Mouse (Mus musculus) spleen, adult 2 months (tissue): ENCODE measurements around the gene Rad9a.

Experiments used
- CTCF ChIP-seq: fragments of 200-500 bp; IDR thresholded peaks from 2 replicates; pipeline ENCODE4 v1.5.1; 2011; ENCODE audit warnings: mild to moderate bottlenecking, inconsistent platforms; ENCODE audit not compliant: insufficient read depth, insufficient read length, insufficient replicate concordance; ENCODE audit errors: extremely low read depth
- POLR2A ChIP-seq: fragments of 200-500 bp; IDR thresholded peaks from 2 replicates; pipeline ENCODE4 v1.6.1; 2011; ENCODE audit warnings: low read depth, low read length, inconsistent platforms

GRCm38 (mm10) chr19:4148491-4148806 is 53.0 kb downstream of the Rad9a start, which contains the start of gene Coro1b:
- TF ChIP-seq CTCF (no peak), POLR2A (peak; percentile 65)
